Mouse (Mus musculus) left cerebral cortex, adult 11 months (tissue): ENCODE data around the gene Slc25a35.
"Not testable (repeated sequence)": the region's sequence is repeated elsewhere in the genome, so short reads cannot be mapped to it uniquely, and the experiment has no call there.

ENCODE experiments used
- DNase-seq: peaks from one replicate; pipeline ENCODE4 v3.0.0; 2022; ENCODE audit warnings: low spot score

Slc25a35 gene

GRCm38 (mm10) chr11:68962159-68962558, 5.8 kb upstream of the Slc25a35 start:
- not testable (repeated sequence) for DNase-seq

GRCm38 (mm10) chr11:68963405-68963804, 4.5 kb upstream of the Slc25a35 start:
- DNase-seq, result no peak

GRCm38 (mm10) chr11:68965050-68965449, 2.9 kb upstream of the Slc25a35 start:
- DNase-seq, result no peak

- no peak for DNase-seq
Observed at GRCm38 (mm10) chr11:68965845-68966244, 2.1 kb upstream of the Slc25a35 start.

- no peak for DNase-seq
Observed at GRCm38 (mm10) chr11:68966554-68966953, 1.4 kb upstream of the Slc25a35 start.

GRCm38 (mm10) chr11:68968752-68969151, 821 bp downstream of the Slc25a35 start:
- DNase-seq, result no peak

- DNase-seq, result no peak
Observed at GRCm38 (mm10) chr11:68970232-68970631, 2.3 kb downstream of the Slc25a35 start.

GRCm38 (mm10) chr11:68973250-68974058, 5.5 kb downstream of the Slc25a35 start:
- DNase-seq, result peak; percentile 68

GRCm38 (mm10) chr11:68974059-68974450, 6.1 kb downstream of the Slc25a35 start:
- DNase-seq, result no peak

GRCm38 (mm10) chr11:68975085-68975484, 7.2 kb downstream of the Slc25a35 start, which contains the start of gene Rangrf:
Gene Rangrf, minus strand, starts transcription at chr11:68975185.
- DNase-seq, result no peak

GRCm38 (mm10) chr11:68975601-68976000, 7.7 kb downstream of the Slc25a35 start:
- no peak for DNase-seq

- DNase-seq, result no peak
Observed at GRCm38 (mm10) chr11:68979320-68979733, 11.4 kb downstream of the Slc25a35 start.

- no peak for DNase-seq
Observed at GRCm38 (mm10) chr11:68980919-68981318, 13.0 kb downstream of the Slc25a35 start.

- DNase-seq, result peak; percentile 48
Observed at GRCm38 (mm10) chr11:68982639-68983369, 14.9 kb downstream of the Slc25a35 start.

- DNase-seq, result no peak
Observed at GRCm38 (mm10) chr11:68987365-68987882, 19.5 kb downstream of the Slc25a35 start.

- no peak for DNase-seq
Observed at GRCm38 (mm10) chr11:68988341-68988740, 20.4 kb downstream of the Slc25a35 start.

- DNase-seq, result no peak
Observed at GRCm38 (mm10) chr11:68993122-68993521, 25.2 kb downstream of the Slc25a35 start.

GRCm38 (mm10) chr11:68994377-68994776, 26.4 kb downstream of the Slc25a35 start:
- no peak for DNase-seq

- DNase-seq, result no peak
Observed at GRCm38 (mm10) chr11:68997080-68997479, 29.1 kb downstream of the Slc25a35 start.

GRCm38 (mm10) chr11:69002782-69003181, 34.9 kb downstream of the Slc25a35 start:
- DNase-seq, result not testable (repeated sequence)

GRCm38 (mm10) chr11:69003592-69003991, 35.7 kb downstream of the Slc25a35 start:
- DNase-seq, result no peak

GRCm38 (mm10) chr11:69005193-69005592, 37.3 kb downstream of the Slc25a35 start:
- no peak for DNase-seq

- DNase-seq, result not testable (repeated sequence)
Observed at GRCm38 (mm10) chr11:69006575-69006974, 38.6 kb downstream of the Slc25a35 start.
